Mouse (Mus musculus): ENCODE measurements at regions not wholly inside any gene's neighbourhood (a gene's known extent, or its start where the extent isn't known, plus 50 kb on each side); places are given as distances from the start of the nearest gene placed in this dataset.

- peak; percentile 70 for DNase-seq (ENCODE audit: low spot score)
Measured at GRCm38 (mm10) chr1:137927953-137928352, 247.6 kb downstream of the Ptprc start.

GRCm38 (mm10) chr1:137926326-137926725 lies 249.2 kb downstream of the Ptprc start:
- DNase-seq (ENCODE audit: low spot score) = peak; percentile 65

- DNase-seq (ENCODE audit: low spot score) = no peak
Measured at GRCm38 (mm10) chr1:137924156-137924555, 251.4 kb downstream of the Ptprc start.

- DNase-seq (ENCODE audit: low spot score) = no peak
Measured at GRCm38 (mm10) chr1:137923705-137924104, 251.8 kb downstream of the Ptprc start.

GRCm38 (mm10) chr1:137922769-137923168 lies 252.7 kb downstream of the Ptprc start:
- no peak for DNase-seq (ENCODE audit: low spot score)

GRCm38 (mm10) chr1:137921592-137921991 lies 253.9 kb downstream of the Ptprc start:
- DNase-seq (ENCODE audit: low spot score) = no peak

GRCm38 (mm10) chr1:137919739-137920563 lies 255.6 kb downstream of the Ptprc start:
- no peak for DNase-seq (ENCODE audit: low spot score)

GRCm38 (mm10) chr1:137917449-137917848 lies 258.1 kb downstream of the Ptprc start:
- DNase-seq (ENCODE audit: low spot score) = no peak

- DNase-seq (ENCODE audit: low spot score) = no peak
Measured at GRCm38 (mm10) chr1:137906883-137907282, 268.6 kb downstream of the Ptprc start.

- DNase-seq (ENCODE audit: low spot score) = no peak
Measured at GRCm38 (mm10) chr1:137906477-137906876, 269.0 kb downstream of the Ptprc start.

- DNase-seq (ENCODE audit: low spot score) = no peak
Measured at GRCm38 (mm10) chr1:137905566-137905965, 269.9 kb downstream of the Ptprc start.

GRCm38 (mm10) chr1:137903351-137903750 lies 272.2 kb downstream of the Ptprc start:
- no peak for DNase-seq (ENCODE audit: low spot score)

- no peak for DNase-seq (ENCODE audit: low spot score)
Measured at GRCm38 (mm10) chr1:137902859-137903258, 272.6 kb downstream of the Ptprc start.

GRCm38 (mm10) chr1:137901996-137902395 lies 273.5 kb downstream of the Ptprc start:
- no peak for DNase-seq (ENCODE audit: low spot score)

- no peak for DNase-seq (ENCODE audit: low spot score)
Measured at GRCm38 (mm10) chr1:137901211-137901610, 274.3 kb downstream of the Ptprc start.

GRCm38 (mm10) chr1:137900621-137901071 lies 274.9 kb downstream of the Ptprc start:
- peak; percentile 55 for DNase-seq (ENCODE audit: low spot score)

- peak; percentile 83 for DNase-seq (ENCODE audit: low spot score)
Measured at GRCm38 (mm10) chr1:137899916-137900601, 275.4 kb downstream of the Ptprc start.

GRCm38 (mm10) chr1:137899305-137899704 lies 276.2 kb downstream of the Ptprc start:
- peak; percentile 43 for DNase-seq (ENCODE audit: low spot score)

GRCm38 (mm10) chr1:137898891-137899290 lies 276.6 kb downstream of the Ptprc start:
- DNase-seq (ENCODE audit: low spot score) = peak; percentile 65

- peak; percentile 90 for DNase-seq (ENCODE audit: low spot score)
Measured at GRCm38 (mm10) chr1:137898397-137898796, 277.1 kb downstream of the Ptprc start.

- DNase-seq (ENCODE audit: low spot score) = no peak
Measured at GRCm38 (mm10) chr1:137881656-137882055, 293.9 kb downstream of the Ptprc start.

- peak; percentile 72 for DNase-seq (ENCODE audit: low spot score)
Measured at GRCm38 (mm10) chr1:137874361-137874760, 301.1 kb downstream of the Ptprc start.

- DNase-seq (ENCODE audit: low spot score) = no peak
Measured at GRCm38 (mm10) chr1:137873628-137874027, 301.9 kb downstream of the Ptprc start.
